Mouse (Mus musculus) stomach, postnatal 0 days (tissue): ENCODE measurements at regions not wholly inside any gene's neighbourhood (a gene's known extent, or its start where the extent isn't known, plus 50 kb on each side); places are given as distances from the start of the nearest gene placed in this dataset.

Experiments used
- CTCF ChIP-seq: IDR thresholded peaks from 2 replicates; pipeline ENCODE4 v1.5.1; 2016; ENCODE audit warnings: antibody characterized with exemption, low read depth, mild to moderate bottlenecking, moderate library complexity
- EP300 ChIP-seq: optimal IDR thresholded peaks from 2 replicates; pipeline ENCODE3; 2016; ENCODE audit warnings: antibody characterized with exemption

DNA sequence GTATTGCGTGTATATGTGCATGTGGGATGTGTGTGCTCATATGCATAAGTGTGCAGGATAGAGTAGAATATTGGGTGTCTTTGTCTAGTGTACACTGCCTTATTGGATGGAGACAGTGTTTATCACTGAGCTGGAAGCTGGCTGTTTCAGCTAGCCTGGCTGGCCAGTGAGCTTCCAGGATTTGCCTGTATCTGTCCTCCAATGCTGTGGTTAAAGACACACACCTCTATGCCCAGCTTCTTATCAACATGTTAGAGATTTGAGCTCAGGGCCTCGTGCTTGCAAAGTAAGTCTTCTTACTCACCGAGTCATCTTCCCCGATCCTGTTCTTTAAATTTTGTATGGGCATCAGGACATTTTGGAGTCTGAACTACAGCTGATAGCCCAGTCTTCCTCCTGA, 87.0 kb downstream of the 4930426L09Rik start:
- TF ChIP-seq CTCF (no peak), EP300 (no peak)
